Mouse (Mus musculus) T-helper 1 cell (primary cell): ENCODE data around the gene Wdr18.

Experiments
- in situ Hi-C: fragments of 300-600 bp; cut with MboI, MseI; formaldehyde crosslinking; loops from one replicate; pipeline ENCODE4 v1.15.1; 2025; ENCODE audit warnings: high pct_unique_total_duplicates

Wdr18 gene

GRCm38 (mm10) chr10:79959847-79960601 lies at the start of gene Wdr18:
Wdr18 (plus strand) TSS chr10:79960152.
- in situ Hi-C loops: no loop called here

GRCm38 (mm10) chr10:79910556-79910955 lies 49.4 kb upstream of the Wdr18 start, which contains the start of gene Gm26602:
Gm26602 (plus strand) TSS chr10:79910856.
- in situ Hi-C loops: loop anchor here (10.0 kb wide), 1 partner anchor 1336 kb away; the partner anchor contains the start of gene Ilvbl

- in situ Hi-C loops: loop anchor here (10.0 kb wide), 1 partner anchor 1338 kb away; the partner anchor contains the start of gene Ilvbl
These were observed 47.5 kb upstream of the Wdr18 start for GRCm38 (mm10) chr10:79912412-79912811.

GRCm38 (mm10) chr10:79914131-79914947 lies 45.6 kb upstream of the Wdr18 start:
- in situ Hi-C loops: loop anchor here (10.0 kb wide), 1 partner anchor 1340 kb away; the partner anchor contains the start of gene Ilvbl

- in situ Hi-C loops: loop anchor here (10.0 kb wide), 1 partner anchor 1340 kb away; the partner anchor contains the start of gene Ilvbl
These were observed 44.9 kb upstream of the Wdr18 start for GRCm38 (mm10) chr10:79914948-79915596.

GRCm38 (mm10) chr10:79916081-79916480 lies 43.9 kb upstream of the Wdr18 start:
- in situ Hi-C loops: loop anchor here (10.0 kb wide), 1 partner anchor 1341 kb away; the partner anchor contains the start of gene Ilvbl

GRCm38 (mm10) chr10:79916808-79917531 lies 43.0 kb upstream of the Wdr18 start, which contains the start of gene Kiss1r:
Kiss1r (plus strand) TSS chr10:79916971.
- in situ Hi-C loops: loop anchor here (10.0 kb wide), 1 partner anchor 1342 kb away; the partner anchor contains the start of gene Ilvbl

- in situ Hi-C loops: loop anchor here (10.0 kb wide), 1 partner anchor 1343 kb away; the partner anchor contains the start of gene Ilvbl
These were observed 42.3 kb upstream of the Wdr18 start for GRCm38 (mm10) chr10:79917532-79918100.

GRCm38 (mm10) chr10:79918231-79919078 lies 41.5 kb upstream of the Wdr18 start:
- in situ Hi-C loops: loop anchor here (10.0 kb wide), 1 partner anchor 1344 kb away; the partner anchor contains the start of gene Ilvbl

- in situ Hi-C loops: loop anchor here (10.0 kb wide), 1 partner anchor 1345 kb away; the partner anchor contains the start of gene Ilvbl
These were observed 40.6 kb upstream of the Wdr18 start for GRCm38 (mm10) chr10:79919251-79919849.

- in situ Hi-C loops: no loop called here
These were observed 39.7 kb upstream of the Wdr18 start for GRCm38 (mm10) chr10:79920056-79920890.

GRCm38 (mm10) chr10:79920958-79921535 lies 38.9 kb upstream of the Wdr18 start, which contains the start of gene R3hdm4:
R3hdm4 (minus strand) TSS chr10:79921208.
- in situ Hi-C loops: no loop called here

- in situ Hi-C loops: no loop called here
These were observed 38.4 kb upstream of the Wdr18 start for GRCm38 (mm10) chr10:79921572-79921971.

GRCm38 (mm10) chr10:79924998-79925784 lies 34.8 kb upstream of the Wdr18 start:
- in situ Hi-C loops: loop anchor here (5.0 kb wide), 1 partner anchor 92 kb away; the partner anchor contains the start of gene Arhgap45

- in situ Hi-C loops: loop anchor here (5.0 kb wide), 1 partner anchor 91 kb away; the partner anchor contains the start of gene Arhgap45
These were observed 34.0 kb upstream of the Wdr18 start for GRCm38 (mm10) chr10:79925785-79926490.
